Mouse (Mus musculus) C2C12 (cell line): ENCODE measurements around the gene Kdm4b.

ENCODE experiments used
- CEBPB ChIP-seq: IDR thresholded peaks from one replicate; pipeline ENCODE4 v1.6.1; 2011; ENCODE audit warnings: low read depth, mild to moderate bottlenecking, control low read depth, moderate library complexity
- CTCF ChIP-seq: IDR thresholded peaks from one replicate; pipeline ENCODE4 v1.5.1; 2011; ENCODE audit not compliant: control insufficient read depth, insufficient read depth, insufficient read length
- FOSL1 ChIP-seq: IDR thresholded peaks from one replicate; pipeline ENCODE4 v1.8.0; 2011; ENCODE audit warnings: mild to moderate bottlenecking, low read length; ENCODE audit not compliant: poor library complexity, insufficient read depth, severe bottlenecking
- MAX ChIP-seq: IDR thresholded peaks from one replicate; pipeline ENCODE4 v1.6.1; 2011; ENCODE audit warnings: mild to moderate bottlenecking, control low read depth
- MYOD1 ChIP-seq: IDR thresholded peaks from one replicate; pipeline ENCODE4 v1.6.1; 2011; ENCODE audit warnings: low read depth; ENCODE audit not compliant: control insufficient read depth, insufficient read length
- MYOG ChIP-seq: IDR thresholded peaks from one replicate; pipeline ENCODE4 v1.6.1; 2011; ENCODE audit not compliant: control insufficient read depth, insufficient read length; ENCODE audit errors: extremely low read depth
- USF1 ChIP-seq: IDR thresholded peaks from one replicate; pipeline ENCODE4 v1.6.1; 2011; ENCODE audit warnings: low read depth, mild to moderate bottlenecking, control low read depth, moderate library complexity

DNA sequence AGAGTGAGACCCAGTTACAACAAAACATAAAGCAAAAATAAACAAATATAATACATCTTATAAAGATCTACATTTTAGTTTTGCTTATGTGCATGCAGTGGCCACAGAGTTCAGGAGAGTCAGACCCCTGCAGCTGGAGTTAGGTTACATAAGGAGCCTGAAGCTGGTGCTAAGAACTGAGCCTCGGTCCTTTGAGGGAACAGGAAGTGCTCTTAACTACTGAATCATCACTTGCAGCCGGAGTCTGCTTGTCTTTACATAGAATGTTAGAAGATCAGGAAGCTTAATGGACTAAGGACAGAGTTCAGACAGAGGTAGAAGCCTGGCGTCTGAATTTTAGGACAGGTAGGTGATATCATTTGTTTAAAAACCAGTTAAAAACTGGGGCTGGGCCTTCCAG lies 37.0 kb upstream of the Kdm4b start:
- TF ChIP-seq CTCF, result no peak
- no peak for TF ChIP-seq MAX
- no peak for TF ChIP-seq FOSL1
- no peak for TF ChIP-seq MYOG
- TF ChIP-seq USF1, result no peak
- no peak for TF ChIP-seq CEBPB
- TF ChIP-seq MYOD1, result no peak
